Mouse (Mus musculus): ENCODE measurements around the gene Cnnm1. TPM values are rescaled to one million over a fixed set of nuclear protein-coding genes. Genes with fewer than 3 reads are reported as not detected.

Gene Cnnm1
- polyA plus RNA-seq, 1 experiment = not detected

DNA sequence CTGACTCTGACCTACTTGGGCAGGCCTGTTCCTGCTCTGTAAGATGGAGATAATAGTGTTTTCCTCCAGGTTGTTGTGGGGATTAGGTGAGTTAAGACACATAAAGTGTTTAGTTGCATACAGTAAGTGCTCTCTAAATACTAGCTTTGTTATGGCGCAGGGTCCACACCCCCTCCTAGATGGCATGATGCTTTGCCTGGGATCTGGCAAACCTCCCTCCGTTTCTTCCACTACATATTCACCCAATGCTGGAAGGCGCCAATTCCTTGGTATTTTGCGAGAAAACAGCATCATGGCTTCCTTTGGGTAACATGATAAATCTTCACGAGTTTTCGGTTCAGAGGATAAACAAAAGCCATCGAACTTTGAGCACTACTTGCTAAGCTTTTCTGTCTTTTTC, 85.3 kb downstream of the Cnnm1 start:
- no peak overlapping the region for H3ac ChIP-seq (ENCODE audit: control insufficient read depth, insufficient read length)
- H3K4me2 ChIP-seq (ENCODE audit: low read depth) = peak overlapping the region; percentile 88
- TF ChIP-seq POLR2AphosphoS2 (IDR thresholded peaks at IDR 0.05; ENCODE audit: insufficient read length, low read depth) (no peak), MAX (IDR thresholded peaks at IDR 0.05; ENCODE audit: low read depth) (no peak)
- H3K36me3 ChIP-seq (ENCODE audit: control insufficient read depth, insufficient read depth) = no peaks in the 10 kb centered on the region
- H3K27me3 ChIP-seq (ENCODE audit: control insufficient read depth, insufficient read depth, insufficient read length) = no peaks in the 10 kb centered on the region
- H3K4me3 ChIP-seq = peak overlapping the region; percentile 62
- H3K79me2 ChIP-seq (ENCODE audit: control insufficient read depth, insufficient read depth) = peaks cover 34% of the 10 kb centered on the region

DNA sequence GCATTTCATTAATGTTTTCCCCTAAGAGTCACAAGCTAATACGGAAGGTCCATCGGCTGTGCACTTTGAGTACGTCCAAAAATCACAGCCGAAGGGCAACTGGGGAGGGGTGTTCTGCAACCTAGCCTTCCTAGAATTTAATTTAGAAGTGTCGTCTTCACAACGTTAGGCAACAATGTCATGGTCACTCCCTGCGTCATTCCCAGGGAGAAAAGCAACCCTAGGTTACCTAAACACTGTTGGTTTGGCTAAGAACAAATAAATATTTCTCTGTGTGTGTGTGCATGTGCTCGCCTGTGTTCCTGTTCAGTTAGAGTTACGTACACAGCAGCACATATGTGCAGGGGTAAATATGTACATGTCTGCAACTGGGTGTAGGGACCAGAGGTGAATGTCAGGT, 85.8 kb downstream of the Cnnm1 start:
- H3K4me3 ChIP-seq = no peak overlapping the region
- TF ChIP-seq REST (IDR thresholded peaks at IDR 0.05; ENCODE audit: insufficient read depth, insufficient read length) (no peak), TCF12 (IDR thresholded peaks at IDR 0.05; ENCODE audit: insufficient read depth, poor library complexity, severe bottlenecking) (no peak), USF1 (IDR thresholded peaks at IDR 0.05; ENCODE audit: low read depth) (no peak)
- H3K4me2 ChIP-seq (ENCODE audit: low read depth) = no peak overlapping the region
- no peaks in the 10 kb centered on the region for H3K27me3 ChIP-seq (ENCODE audit: control insufficient read depth, insufficient read depth, insufficient read length)
- no peaks in the 10 kb centered on the region for H3K36me3 ChIP-seq (ENCODE audit: control insufficient read depth, insufficient read depth)
- peaks cover 29% of the 10 kb centered on the region for H3K79me2 ChIP-seq (ENCODE audit: control insufficient read depth, insufficient read depth)
- H3ac ChIP-seq (ENCODE audit: control insufficient read depth, insufficient read length) = no peak overlapping the region

DNA sequence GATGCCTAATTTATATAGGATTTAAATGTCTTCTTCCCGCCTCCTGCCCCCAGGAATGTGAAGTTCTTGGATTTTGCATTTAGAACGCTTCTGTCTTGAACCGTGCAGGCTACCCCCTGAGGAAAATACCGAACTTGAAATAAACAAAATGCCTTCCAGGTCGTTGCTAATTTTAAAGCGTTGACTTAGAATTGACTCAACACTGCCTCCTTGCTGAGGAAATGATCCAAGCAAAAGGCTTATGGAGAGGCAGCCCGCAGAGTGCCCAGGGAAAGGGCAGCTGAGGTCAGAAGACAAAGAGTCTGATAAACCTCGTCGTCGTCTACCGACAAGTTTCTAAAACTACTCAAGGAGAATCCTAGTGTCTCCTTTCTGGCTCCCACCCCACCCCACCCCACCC, 86.9 kb downstream of the Cnnm1 start:
- Histone ChIP-seq H3K79me2 (ENCODE audit: control insufficient read depth, insufficient read depth) (peaks cover 18% of the 10 kb centered on the region), H3ac (ENCODE audit: control insufficient read depth, insufficient read length) (no peak overlapping the region), H3K4me2 (ENCODE audit: low read depth) (peak overlapping the region; percentile 25), H3K27me3 (ENCODE audit: control insufficient read depth, insufficient read depth, insufficient read length) (no peaks in the 10 kb centered on the region), H3K4me3 (no peak overlapping the region), H3K36me3 (ENCODE audit: control insufficient read depth, insufficient read depth) (no peaks in the 10 kb centered on the region)
- TF ChIP-seq TCF12 (IDR thresholded peaks at IDR 0.05; ENCODE audit: insufficient read depth, poor library complexity, severe bottlenecking) = no peak
- no peak for TF ChIP-seq TCF3 (IDR thresholded peaks at IDR 0.05; ENCODE audit: insufficient read length, low read depth)
- no peak for TF ChIP-seq MYOG (IDR thresholded peaks at IDR 0.05; ENCODE audit: control insufficient read depth in 1 of 3, insufficient read depth in 1 of 3, insufficient read length in 2 of 3, low read depth in 2 of 3)
- TF ChIP-seq REST (IDR thresholded peaks at IDR 0.05; ENCODE audit: insufficient read depth, insufficient read length) = no peak
- no peak for TF ChIP-seq E2F4 (IDR thresholded peaks at IDR 0.05; ENCODE audit: insufficient read depth)
- no peak for TF ChIP-seq CEBPB (IDR thresholded peaks at IDR 0.05; ENCODE audit: insufficient read depth, poor library complexity, severe bottlenecking)
- no peak for TF ChIP-seq USF1 (IDR thresholded peaks at IDR 0.05; ENCODE audit: low read depth)
- no peak for TF ChIP-seq SRF (IDR thresholded peaks at IDR 0.05; ENCODE audit: control insufficient read depth, insufficient read length, low read depth)
- TF ChIP-seq POLR2AphosphoS2 (IDR thresholded peaks at IDR 0.05; ENCODE audit: insufficient read length, low read depth) = no peak
- no peak for TF ChIP-seq MYOD1 (IDR thresholded peaks at IDR 0.05; ENCODE audit: control insufficient read depth in 1 of 3, insufficient read length in 2 of 3, low read depth in 2 of 3)
- no peak for TF ChIP-seq POLR2A (IDR thresholded peaks at IDR 0.05; ENCODE audit: insufficient read length, low read depth)
- no peak for TF ChIP-seq MAX (IDR thresholded peaks at IDR 0.05; ENCODE audit: low read depth)

DNA sequence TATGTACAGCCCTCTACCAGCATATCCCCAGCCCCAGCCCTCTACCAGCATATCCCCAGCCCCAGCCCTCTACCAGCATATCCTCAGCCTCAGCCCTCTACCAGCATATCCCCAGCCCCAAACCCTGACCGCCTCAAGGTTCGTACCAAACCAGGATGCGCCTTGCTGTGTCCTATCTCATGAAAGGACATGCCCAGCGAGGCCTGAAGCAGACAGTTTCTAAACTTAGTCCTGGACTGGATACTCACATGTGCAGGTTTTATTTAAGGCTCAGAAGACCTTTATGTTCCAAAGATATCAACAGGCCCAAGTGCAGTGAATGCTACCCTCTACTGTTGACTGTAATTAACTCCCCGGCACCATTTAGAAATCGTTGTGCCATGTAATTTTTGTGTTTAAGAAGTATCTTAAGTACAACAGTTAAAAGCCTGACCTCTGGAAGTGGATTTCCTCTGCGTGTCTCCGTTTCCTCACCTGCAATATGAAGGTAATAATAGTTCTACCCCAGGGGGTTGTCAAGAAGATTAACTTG, 87.9 kb downstream of the Cnnm1 start:
- Histone ChIP-seq H3ac (ENCODE audit: control insufficient read depth, insufficient read length) (no peak overlapping the region), H3K4me3 (no peak overlapping the region)
- no peak for TF ChIP-seq MAX (IDR thresholded peaks at IDR 0.05; ENCODE audit: low read depth)
- TF ChIP-seq POLR2A (IDR thresholded peaks at IDR 0.05; ENCODE audit: insufficient read length, low read depth) = no peak
- no peak for TF ChIP-seq CEBPB (IDR thresholded peaks at IDR 0.05; ENCODE audit: insufficient read depth, poor library complexity, severe bottlenecking)
- no peak for TF ChIP-seq REST (IDR thresholded peaks at IDR 0.05; ENCODE audit: insufficient read depth, insufficient read length)
- TF ChIP-seq TCF3 (IDR thresholded peaks at IDR 0.05; ENCODE audit: insufficient read length, low read depth) = no peak
- TF ChIP-seq E2F4 (IDR thresholded peaks at IDR 0.05; ENCODE audit: insufficient read depth) = no peak
- no peak for TF ChIP-seq TCF12 (IDR thresholded peaks at IDR 0.05; ENCODE audit: insufficient read depth, poor library complexity, severe bottlenecking)
- TF ChIP-seq POLR2AphosphoS2 (IDR thresholded peaks at IDR 0.05; ENCODE audit: insufficient read length, low read depth) = no peak
- no peak for TF ChIP-seq SRF (IDR thresholded peaks at IDR 0.05; ENCODE audit: control insufficient read depth, insufficient read length, low read depth)
- no peak for TF ChIP-seq MYOD1 (IDR thresholded peaks at IDR 0.05; ENCODE audit: control insufficient read depth in 1 of 3, insufficient read length in 2 of 3, low read depth in 2 of 3)
- no peak for TF ChIP-seq USF1 (IDR thresholded peaks at IDR 0.05; ENCODE audit: low read depth)
- no peak for TF ChIP-seq MYOG (IDR thresholded peaks at IDR 0.05; ENCODE audit: control insufficient read depth in 1 of 3, insufficient read depth in 1 of 3, insufficient read length in 2 of 3, low read depth in 2 of 3)

DNA sequence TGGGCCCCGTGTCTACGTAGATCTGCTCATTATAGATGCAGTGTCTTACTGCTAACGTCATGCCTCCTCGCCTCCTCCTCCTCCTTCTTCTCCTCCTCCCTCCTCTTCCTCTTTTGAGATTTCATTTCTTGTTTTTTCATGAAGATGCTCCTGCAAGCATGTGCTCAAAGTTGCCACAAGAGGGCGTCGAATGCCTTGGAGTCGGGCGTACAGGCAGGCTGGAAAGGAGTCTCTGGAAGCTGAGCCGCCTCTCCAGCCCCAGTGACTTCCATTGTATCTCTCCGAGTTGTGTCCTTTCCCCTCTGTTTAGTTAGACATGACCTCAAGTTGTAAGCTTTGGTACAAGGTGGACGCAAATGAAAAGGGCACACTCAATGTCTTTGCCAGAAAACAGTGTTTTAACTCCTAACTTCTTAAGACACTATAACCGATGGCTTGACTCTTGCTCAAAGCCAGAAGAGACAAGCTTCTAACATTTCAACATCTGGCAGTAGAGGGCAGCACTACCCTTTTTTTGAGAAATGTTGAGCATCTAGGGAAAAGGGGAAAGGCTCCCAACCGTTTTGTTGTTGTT, 90.0 kb downstream of the Cnnm1 start:
- no peak overlapping the region for H3K4me3 ChIP-seq
- no peaks in the 10 kb centered on the region for H3K27me3 ChIP-seq (ENCODE audit: control insufficient read depth, insufficient read depth, insufficient read length)
- TF ChIP-seq E2F4 (IDR thresholded peaks at IDR 0.05; ENCODE audit: insufficient read depth) (no peak), SRF (IDR thresholded peaks at IDR 0.05; ENCODE audit: control insufficient read depth, insufficient read length, low read depth) (no peak), POLR2AphosphoS2 (IDR thresholded peaks at IDR 0.05; ENCODE audit: insufficient read length, low read depth) (no peak), TCF3 (IDR thresholded peaks at IDR 0.05; ENCODE audit: insufficient read length, low read depth) (no peak), MYOD1 (IDR thresholded peaks at IDR 0.05; ENCODE audit: control insufficient read depth in 1 of 3, insufficient read length in 2 of 3, low read depth in 2 of 3) (no peak), REST (IDR thresholded peaks at IDR 0.05; ENCODE audit: insufficient read depth, insufficient read length) (no peak), POLR2A (IDR thresholded peaks at IDR 0.05; ENCODE audit: insufficient read length, low read depth) (no peak), MAX (IDR thresholded peaks at IDR 0.05; ENCODE audit: low read depth) (no peak), TCF12 (IDR thresholded peaks at IDR 0.05; ENCODE audit: insufficient read depth, poor library complexity, severe bottlenecking) (no peak), CEBPB (IDR thresholded peaks at IDR 0.05; ENCODE audit: insufficient read depth, poor library complexity, severe bottlenecking) (no peak), MYOG (IDR thresholded peaks at IDR 0.05; ENCODE audit: control insufficient read depth in 1 of 3, insufficient read depth in 1 of 3, insufficient read length in 2 of 3, low read depth in 2 of 3) (no peak), USF1 (IDR thresholded peaks at IDR 0.05; ENCODE audit: low read depth) (no peak)
- H3K4me2 ChIP-seq (ENCODE audit: low read depth) = peak overlapping the region; percentile 75
- H3K79me2 ChIP-seq (ENCODE audit: control insufficient read depth, insufficient read depth) = no peaks in the 10 kb centered on the region
- no peak overlapping the region for H3ac ChIP-seq (ENCODE audit: control insufficient read depth, insufficient read length)
- H3K36me3 ChIP-seq (ENCODE audit: control insufficient read depth, insufficient read depth) = no peaks in the 10 kb centered on the region

More for the DNA sequence above, 87.9 kb downstream of the Cnnm1 start:
- Histone ChIP-seq H3K79me2 (ENCODE audit: control insufficient read depth, insufficient read depth) (peaks cover 10% of the 10 kb centered on the region), H3K4me2 (ENCODE audit: low read depth) (no peak overlapping the region), H3K36me3 (ENCODE audit: control insufficient read depth, insufficient read depth) (no peaks in the 10 kb centered on the region), H3K27me3 (ENCODE audit: control insufficient read depth, insufficient read depth, insufficient read length) (no peaks in the 10 kb centered on the region)
